Mouse (Mus musculus) c-Kit-positive CD71-positive TER-119-positive erythroid progenitor cells, embryonic 14.5 days (primary cell): ENCODE data around the gene Hsdl1.
A peak's percentile ranks its signal among the peaks of the same experiment; 100 is the strongest.

ENCODE experiments used
- DNase-seq: peaks from one replicate; pipeline ENCODE4 v3.0.0-alpha.2; 2013; ENCODE audit warnings: low spot score

Gene Hsdl1

DNA sequence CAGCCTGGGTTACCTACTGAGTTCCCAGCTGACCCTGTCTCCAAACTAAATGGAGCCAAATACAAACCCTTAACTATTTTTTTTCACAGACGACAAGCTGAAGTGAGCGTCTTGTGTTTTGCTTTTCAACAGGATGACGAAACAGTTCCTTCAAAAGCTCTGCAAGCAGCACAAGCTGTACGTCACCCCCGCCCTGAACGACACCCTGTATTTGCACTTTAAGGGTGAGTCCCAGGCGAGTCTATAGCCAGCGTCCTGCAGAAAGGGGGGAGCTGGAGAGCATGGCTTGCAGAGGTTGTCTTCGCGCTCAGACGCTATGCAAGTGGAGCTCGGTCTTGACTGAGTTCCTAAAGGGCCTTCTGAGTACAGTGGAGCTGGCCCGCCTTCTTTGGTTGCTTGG is 4.1 kb upstream of the Hsdl1 start:
- no peak for DNase-seq

GRCm38 (mm10) chr8:119575366-119575726 is 363 bp upstream of the Hsdl1 start:
- DNase-seq: no peak

DNA sequence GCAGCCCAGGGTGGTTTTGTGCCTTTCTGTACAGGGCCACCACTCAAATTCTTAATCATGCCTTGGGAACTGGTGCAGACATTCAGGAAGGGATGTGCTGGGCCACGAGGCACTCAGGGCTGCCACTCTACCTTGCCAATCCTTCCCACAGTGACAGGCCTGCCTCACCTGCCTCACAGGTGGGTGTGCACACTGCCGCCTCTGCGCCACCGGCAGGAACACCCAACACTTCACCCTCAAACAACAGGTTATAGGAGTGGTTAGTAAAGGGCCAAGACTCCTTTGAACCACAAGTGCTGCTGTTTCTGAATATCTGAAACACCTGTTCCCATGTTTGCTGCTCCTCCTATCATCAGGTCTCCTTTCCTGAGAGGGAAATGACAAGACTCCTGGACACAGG is 2.6 kb downstream of the Hsdl1 start:
- DNase-seq: no peak

- DNase-seq: no peak
Measured at GRCm38 (mm10) chr8:119571135-119571534, 3.8 kb downstream of the Hsdl1 start.

GRCm38 (mm10) chr8:119569881-119570280 is 5.1 kb downstream of the Hsdl1 start:
- no peak for DNase-seq

DNA sequence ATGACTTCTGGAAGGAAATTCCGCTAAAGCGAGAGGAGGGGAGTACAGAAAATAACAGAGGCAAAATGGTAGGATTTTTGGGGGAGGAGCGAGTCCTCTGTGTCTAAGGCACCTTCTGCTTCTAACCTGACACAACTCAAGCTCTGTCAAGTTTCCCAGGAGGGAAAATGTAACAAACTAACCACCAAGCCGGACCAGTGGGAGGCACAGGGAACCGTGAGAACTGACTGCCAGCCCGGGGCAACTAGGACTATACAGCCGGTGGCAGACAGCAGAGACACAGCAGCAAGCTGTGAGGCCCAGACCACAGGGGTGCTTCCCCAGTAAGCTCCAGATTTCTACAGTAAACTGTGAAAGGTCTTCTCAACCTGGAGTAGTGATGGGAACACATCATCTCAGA is 6.0 kb downstream of the Hsdl1 start:
- DNase-seq: no peak

GRCm38 (mm10) chr8:119568251-119568650 is 6.7 kb downstream of the Hsdl1 start:
- DNase-seq: no peak

- no peak for DNase-seq
Measured at GRCm38 (mm10) chr8:119566367-119566766, 8.6 kb downstream of the Hsdl1 start.

DNA sequence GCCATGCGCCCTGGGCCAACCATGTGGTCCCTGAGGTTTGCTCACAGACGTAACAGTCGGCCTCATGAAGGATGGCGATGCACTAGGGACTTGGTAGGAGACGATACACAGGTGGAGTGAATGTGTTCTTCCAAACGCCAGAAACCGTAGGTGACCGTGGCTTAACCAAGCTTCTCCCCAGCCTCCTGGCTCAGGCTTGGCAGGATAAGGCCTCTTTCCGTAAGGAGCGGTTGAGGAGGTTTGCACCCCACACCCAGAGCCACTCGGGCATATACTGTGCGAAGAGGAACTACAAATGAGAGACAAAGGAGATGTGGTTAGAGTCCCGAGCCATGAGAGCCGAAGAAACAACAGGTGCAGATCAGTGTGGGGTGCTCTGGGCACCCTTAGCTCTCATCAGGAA is 11.1 kb downstream of the Hsdl1 start:
- DNase-seq: no peak

DNA sequence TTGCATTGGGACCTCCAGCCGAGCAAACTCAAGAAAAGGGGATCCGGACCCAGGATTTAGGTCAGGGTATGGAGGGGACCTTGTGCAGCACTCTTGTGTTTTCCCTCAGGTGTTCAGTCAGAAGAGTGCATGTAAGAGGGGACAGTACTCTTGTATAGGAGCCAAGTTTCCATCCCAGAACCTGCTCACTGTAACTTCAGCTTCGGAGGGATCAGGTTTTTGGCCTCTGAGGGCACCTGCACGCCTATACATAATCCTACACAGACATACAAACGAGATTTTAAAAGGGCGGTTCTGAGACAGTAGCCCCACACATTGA is 15.6 kb downstream of the Hsdl1 start:
- no peak for DNase-seq

DNA sequence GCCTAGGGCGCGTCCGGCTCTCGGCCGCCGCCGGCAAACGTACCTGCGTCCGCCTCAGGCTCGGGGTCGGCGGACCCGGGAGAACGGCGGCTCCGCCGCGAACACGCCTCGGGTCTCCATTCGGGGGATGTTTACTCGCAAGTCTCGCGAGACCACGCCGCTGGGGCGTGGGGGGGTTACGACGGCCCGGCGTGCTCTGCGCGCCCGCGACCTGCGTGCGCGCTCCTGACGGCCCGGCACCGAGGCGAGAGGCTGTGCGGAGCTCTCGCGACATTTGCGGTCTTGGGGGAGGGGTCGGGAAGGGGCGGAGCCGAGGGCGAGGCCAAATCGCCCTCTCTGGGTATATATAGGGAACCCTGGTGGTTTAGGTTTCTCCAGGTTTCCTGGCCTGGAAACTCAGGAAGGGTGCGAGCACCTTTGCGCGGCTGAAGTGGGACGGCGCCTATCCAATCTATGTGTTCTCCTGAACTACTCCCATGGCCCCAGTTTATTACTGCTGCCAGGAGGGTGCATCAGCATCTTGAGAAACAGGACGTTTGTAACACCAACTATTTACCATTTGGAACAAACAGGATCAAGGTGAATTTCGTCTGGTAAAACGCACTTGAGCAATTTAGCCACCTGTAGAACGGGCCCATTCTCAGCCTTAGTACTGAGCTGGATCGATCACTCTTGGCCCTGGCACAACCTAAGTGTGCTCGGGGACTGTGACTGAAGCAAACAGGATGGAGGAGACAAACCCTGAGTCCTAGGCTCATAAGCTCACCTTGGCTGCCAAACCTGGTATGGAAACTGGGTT is 16.2 kb downstream of the Hsdl1 start, which contains the start of gene Mbtps1:
Mbtps1 (minus strand) TSS at position 133 of the 799 bp plus-strand sequence.
- peak; percentile 93 for DNase-seq

GRCm38 (mm10) chr8:119557821-119558602 is 17.0 kb downstream of the Hsdl1 start:
- DNase-seq: peak; percentile 63

DNA sequence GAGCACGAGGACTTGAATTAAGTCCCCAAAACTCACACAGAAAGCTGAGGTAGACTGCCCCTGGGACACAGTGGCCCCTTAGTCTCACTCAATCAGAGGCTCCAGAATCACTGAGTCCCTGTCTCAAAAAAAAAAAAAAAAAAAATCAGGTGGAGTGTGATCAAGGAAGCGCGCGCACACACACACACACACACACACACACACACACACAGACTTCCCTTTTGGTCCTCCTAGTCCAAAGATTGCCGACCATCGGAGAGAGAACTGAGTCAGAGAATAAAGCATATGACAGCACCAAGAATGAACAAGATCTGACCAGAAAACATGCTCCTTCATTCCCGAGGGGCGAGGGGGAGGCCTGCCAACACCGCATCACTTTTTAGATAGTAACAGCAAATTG is 17.9 kb downstream of the Hsdl1 start:
- no peak for DNase-seq

- no peak for DNase-seq
Measured at GRCm38 (mm10) chr8:119555861-119556260, 19.1 kb downstream of the Hsdl1 start.

- DNase-seq: no peak
Measured at GRCm38 (mm10) chr8:119552967-119553366, 22.0 kb downstream of the Hsdl1 start.

GRCm38 (mm10) chr8:119548560-119549113 is 26.3 kb downstream of the Hsdl1 start:
- DNase-seq: no peak

DNA sequence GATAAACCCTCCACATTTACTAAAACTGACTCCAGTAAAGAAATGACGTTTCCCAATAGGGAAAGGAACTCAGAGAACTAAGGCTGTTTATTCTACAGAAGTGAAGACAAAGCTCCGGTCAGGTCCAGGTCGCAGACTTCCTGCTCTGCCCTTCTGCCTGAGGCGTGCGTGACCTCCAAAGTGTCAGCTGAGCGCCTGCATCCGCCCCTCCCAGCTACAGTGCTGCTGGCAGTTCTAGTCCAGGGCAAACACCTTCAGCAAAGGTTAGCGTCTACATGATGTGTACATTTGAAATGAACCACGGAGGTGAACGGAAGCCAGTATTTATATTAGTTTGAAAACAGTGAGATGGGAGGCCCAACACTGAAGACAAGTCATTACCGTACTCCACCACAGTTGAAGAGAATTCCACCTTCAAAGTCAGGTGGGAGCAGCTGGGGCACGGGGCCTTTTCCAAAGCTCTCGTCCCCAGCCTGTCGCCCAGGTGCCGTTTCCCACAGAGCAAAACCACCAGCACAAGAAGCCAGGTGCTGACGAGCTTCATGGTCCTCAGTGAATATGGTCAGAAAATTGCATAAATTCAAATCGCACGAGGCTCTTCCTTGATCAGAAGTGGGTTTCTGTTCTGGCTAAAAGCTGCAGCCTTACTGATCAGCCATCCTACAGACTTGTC is 27.8 kb downstream of the Hsdl1 start:
- no peak for DNase-seq

GRCm38 (mm10) chr8:119545791-119546190 is 29.2 kb downstream of the Hsdl1 start:
- DNase-seq: no peak

- DNase-seq: no peak
Measured at GRCm38 (mm10) chr8:119545180-119545579, 29.8 kb downstream of the Hsdl1 start.

DNA sequence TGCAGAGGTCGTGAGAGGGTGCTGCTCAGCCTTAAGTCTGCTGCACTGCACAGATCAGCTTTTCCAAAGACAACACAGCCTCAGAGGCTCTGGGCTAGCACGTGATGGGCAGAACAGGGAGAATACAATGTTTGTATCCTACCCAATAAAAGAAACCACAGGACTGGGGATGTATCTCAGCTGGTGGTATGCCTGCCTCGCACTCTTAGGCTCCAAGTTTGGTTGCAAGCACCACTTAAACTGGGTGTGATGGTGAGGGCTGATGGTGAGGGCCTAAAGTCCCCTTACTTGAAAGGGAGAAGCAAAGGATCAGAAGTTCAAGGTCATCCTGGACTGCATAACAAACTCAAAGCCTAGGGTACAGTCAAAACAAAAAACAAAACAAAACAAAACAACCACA is 30.4 kb downstream of the Hsdl1 start:
- DNase-seq: no peak

DNA sequence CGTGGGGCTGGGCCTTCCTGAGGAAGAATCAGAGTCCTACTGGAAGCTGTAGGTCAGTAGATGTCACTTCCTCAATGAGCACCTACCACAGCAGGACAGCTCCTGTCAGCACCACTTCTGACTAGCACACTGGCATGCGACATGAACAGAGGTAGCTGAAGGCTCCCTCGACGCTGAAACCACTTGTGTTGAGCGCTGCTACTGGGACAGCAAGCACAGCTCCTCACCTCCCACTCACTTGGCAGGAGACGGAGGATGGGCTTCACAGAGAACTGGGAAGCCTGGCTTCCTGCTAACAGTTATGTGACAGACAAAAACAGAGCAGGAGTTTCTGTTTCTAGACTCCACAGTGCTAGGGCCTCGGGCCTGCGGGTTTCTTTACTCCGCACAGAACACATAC is 43.0 kb downstream of the Hsdl1 start:
- no peak for DNase-seq

- no peak for DNase-seq
Measured at GRCm38 (mm10) chr8:119531397-119531796, 43.6 kb downstream of the Hsdl1 start.

DNA sequence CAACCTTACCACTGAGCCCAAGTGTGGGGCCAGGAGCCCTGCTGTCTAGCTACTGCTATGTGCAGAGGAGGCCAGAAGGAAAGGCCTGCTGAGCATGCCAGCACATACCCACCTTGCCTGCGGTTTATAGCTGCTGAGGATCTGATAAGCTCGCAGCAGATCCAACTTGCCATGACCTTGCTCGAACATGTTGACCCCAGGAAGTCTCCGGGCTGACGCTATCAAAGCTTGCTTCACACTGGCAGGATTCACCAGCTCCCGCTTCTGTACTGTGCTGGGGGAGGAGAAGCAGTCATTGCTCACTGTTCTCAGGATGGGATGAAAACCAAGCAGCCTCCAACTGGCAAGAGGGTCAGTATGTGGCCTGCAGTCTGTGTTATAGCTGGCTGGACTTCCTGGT is 44.0 kb downstream of the Hsdl1 start:
- DNase-seq: no peak
